Mouse (Mus musculus) kidney, adult 8-10 months (tissue): ENCODE results near the gene Mroh2a.
A peak's percentile ranks its signal among the peaks of the same experiment; 100 is the strongest.

Experiments
- DNase-seq, 2 experiments: peaks; one replicate each; pipeline ENCODE4 v3.0.0; 2022

The Mroh2a gene

DNA sequence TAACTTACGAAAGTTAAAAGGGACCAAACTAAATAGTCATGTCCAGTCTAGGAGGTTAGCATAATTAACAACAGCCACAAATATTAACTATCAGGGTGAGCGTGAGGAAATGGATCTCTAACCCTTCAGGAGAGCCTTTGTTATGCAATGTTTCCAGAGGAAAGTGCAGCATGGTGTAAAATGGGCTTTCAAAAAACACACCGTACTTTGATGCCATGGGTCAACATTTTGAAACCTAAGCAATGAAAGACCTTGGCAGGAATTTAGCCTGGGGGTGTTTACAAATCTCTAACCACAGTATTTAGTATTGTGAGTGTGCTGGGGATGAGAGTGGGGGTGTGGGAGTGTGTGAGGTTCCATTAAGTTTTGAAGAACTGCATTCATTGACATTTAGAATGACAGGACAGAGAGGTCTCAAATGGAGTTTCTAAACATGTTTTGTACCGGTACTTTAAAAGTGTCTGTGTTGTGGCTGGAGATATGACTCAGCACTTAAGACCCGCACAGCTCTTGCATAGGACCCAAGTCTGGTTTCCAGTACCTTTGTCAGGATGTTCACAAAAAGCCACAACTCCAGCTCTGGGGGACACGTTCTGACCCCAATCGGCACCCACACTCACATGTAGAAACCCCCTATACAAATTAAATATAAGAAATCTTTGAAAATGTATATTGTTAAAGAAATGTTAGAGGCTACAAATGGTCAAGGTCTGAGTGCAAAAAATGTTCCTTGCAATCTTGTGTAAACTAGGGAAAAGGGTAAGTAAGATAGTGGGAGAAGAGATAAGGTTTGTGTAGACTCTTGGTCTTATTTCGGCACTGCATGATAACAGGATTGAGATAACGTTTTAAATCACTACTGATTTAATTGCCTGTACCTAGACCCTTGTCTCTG, 52.6 kb downstream of the Mroh2a start:
- peak; percentile 65 to 86 for DNase-seq

DNA sequence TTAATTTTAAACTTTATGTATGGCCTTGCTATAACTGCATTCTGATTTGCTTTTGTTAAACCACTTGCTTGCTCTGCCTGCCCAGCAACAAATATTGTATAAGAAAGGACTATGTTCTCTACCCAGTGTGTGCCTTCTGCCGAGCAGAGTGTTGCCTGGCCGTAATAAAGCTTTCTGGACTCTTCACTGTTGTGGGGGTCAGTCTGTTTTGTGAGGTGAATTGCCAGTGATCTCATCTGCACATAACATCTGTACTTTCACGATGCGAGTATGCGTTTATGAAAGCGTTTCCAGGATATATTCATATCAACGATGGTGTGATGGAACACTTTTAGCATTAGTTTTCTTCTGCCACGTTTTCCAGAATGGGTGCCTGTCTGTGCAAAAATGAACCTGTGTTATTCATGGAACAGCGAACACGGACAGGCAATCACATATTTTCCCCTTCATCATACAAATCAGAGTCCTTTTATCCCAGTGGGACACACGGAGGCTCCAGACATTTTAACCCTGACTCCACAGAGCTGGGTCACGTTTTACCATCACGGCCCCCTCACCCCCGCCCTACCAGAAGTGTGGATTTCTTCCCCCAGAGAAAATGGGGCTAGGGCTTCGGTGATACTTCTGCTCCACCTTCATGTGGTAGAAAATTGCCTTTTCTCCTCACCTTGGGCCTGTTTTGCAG, 53.4 kb downstream of the Mroh2a start:
- DNase-seq: peak in 1 of 2 experiments; percentile 14

- no peak for DNase-seq
These were observed 55.5 kb downstream of the Mroh2a start for GRCm38 (mm10) chr1:88282301-88282700.

DNA sequence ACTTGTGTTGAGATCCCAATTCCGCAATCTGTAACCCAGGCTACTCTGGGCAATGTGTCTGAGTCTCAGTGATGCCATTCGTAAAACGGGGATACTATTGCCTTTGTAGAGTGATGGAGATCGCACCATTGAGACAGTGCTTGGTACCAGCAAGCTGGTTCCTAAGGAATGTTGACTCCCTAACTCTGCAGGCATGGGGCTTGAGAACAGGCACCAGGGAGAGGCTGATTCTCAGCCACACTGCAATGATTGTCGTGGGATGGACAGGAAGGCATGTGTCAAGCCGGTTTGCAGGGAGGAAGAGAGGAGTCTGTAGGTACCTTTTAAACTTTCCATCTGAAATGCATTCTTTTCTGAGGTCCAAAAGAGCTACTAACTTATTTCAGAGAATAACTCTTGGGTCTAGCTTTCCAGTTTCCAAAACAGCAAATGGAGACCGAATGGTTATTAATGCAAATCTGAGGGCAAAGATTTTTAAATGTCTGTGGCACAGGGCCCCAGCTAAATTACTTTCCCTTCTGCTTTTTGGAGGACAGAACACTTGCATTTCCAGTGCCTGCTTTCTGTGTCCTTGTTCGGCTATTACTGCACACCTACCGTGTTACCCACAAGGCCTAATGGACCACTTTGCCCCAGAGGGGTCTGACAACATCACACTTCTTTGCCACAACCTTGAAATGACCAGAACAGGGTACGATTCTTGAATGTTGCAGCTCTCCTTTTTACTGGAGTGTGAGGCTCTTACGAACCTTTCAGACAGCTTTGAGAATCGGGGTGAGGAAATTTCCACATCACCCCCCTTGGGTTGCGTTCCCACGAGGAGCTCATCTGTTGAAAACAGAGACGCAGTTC, 56.8 kb downstream of the Mroh2a start:
- DNase-seq: no peak

- no peak for DNase-seq
These were observed 57.6 kb downstream of the Mroh2a start for GRCm38 (mm10) chr1:88284228-88284945.

GRCm38 (mm10) chr1:88284946-88285320, 58.1 kb downstream of the Mroh2a start:
- DNase-seq: no peak

GRCm38 (mm10) chr1:88285652-88286051, 58.9 kb downstream of the Mroh2a start:
- DNase-seq: no peak

DNA sequence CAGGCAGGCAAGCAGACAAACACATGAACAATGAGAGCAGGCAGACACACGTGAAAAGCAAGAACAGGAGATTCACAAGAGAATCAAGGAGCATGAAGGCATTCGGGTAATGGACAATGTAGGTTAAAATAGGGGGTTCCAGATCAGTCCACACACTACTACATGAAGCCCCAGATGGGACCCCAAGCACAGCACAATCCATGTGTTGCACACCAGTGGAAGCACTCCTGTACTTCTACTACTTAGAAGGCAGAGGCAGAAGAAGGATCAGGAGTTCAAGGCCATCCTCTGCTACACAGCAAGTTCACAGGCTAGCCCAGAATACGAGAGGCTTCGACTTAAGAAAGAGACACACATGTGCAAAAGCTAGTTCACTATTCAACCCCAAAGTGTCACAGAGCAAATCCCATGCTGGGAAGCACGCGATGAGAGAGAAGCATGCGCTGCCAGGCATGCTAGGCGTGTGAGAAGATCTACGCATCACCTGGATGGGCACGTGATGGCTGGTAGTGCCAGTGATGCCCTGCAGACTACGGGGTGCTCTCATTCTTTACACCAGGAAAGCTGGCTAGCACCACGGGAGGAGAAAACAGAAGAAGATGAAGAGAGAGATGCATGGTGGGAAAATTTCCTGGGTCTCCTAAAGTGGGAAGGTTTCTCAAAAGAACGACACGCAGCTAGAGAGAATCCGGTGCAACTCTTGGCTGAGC, 59.5 kb downstream of the Mroh2a start:
- no peak for DNase-seq

GRCm38 (mm10) chr1:88286887-88287696, 60.3 kb downstream of the Mroh2a start:
- no peak for DNase-seq

DNA sequence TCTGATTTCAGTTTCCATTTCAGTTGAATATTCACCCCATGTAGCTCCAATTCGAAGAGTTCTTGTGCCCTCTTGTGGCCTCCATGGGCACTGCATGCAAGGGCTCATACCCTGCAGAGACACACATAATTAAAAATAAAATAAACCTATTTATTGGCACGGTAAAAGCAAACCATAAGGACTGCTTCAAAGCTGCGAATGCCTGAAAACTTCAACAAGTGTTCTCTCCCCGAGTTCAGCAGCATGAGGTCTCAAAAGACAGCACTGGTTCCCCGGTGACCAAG, 60.9 kb downstream of the Mroh2a start:
- peak in 1 of 2 experiments; percentile 83 for DNase-seq

DNA sequence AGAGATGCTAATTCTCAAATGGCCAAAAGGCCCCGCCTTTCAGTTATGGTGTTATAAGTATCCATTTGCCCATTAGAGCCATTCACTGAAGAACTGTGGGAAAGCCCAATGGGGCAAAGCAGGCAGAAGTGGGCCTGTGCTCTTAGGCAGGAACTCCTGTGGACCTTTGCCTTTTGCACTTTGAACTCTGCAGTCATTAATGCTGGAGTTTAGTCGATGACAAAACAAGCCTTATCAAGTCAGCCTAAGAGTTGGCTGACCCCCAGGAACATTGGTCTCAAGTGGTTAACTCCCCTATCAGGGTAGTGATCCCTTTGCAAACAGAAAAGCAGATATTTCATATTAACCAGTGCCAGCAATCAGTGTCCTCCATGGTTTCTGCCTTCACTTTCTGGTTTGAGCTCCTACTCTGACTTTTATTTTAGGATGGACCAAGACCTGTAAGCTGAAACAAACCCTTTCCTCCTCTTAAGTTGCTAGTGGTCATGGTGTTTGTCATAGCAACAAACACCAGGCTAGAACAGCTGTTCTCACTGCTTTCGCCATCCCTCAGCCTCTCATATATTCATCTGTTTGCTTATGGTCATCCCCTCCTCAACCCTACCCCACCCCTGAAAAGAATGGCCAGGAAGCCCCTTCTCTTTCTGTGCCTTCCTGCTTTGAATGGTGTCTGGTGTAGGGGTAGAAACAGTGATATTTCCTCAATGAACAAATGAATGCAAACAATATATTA, 61.4 kb downstream of the Mroh2a start:
- DNase-seq: peak in 1 of 2 experiments; percentile 55

DNA sequence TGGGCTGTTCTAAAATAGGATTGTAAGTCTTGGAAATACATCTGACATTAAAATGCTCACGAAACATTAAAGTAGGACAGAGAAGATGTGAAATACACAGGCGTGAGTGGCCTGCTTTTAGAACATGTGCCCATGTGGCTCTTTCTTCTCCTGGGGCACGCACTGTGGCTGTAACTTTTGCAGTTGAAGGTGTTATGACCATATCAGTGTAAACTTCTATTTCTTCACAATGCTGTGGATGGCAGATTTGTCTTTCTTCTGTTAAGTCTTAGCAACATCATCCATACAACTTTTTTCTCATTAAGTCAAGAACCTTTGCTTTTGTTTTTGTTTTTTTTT, 62.0 kb downstream of the Mroh2a start:
- no peak for DNase-seq

DNA sequence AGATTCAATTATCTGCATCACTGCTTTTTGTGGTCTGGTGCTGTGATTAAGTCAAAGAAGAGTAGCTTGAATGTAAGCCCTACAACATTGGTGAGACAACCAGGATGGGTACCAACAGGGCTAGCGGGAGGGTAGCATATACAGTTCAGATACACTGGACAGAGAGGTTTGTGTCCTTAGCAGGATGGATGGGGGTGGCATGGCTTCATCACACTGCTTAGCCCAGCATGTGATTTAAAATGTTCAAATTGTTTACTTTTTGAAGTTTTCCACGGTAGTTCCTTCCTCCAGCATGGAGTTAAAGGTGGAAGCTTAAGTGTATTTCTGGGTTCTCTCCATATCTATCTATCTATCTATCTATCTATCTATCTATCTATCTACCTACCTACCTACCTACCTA, 62.4 kb downstream of the Mroh2a start:
- DNase-seq: no peak

GRCm38 (mm10) chr1:88289917-88290316, 63.1 kb downstream of the Mroh2a start:
- peak in 1 of 2 experiments; percentile 83 for DNase-seq

DNA sequence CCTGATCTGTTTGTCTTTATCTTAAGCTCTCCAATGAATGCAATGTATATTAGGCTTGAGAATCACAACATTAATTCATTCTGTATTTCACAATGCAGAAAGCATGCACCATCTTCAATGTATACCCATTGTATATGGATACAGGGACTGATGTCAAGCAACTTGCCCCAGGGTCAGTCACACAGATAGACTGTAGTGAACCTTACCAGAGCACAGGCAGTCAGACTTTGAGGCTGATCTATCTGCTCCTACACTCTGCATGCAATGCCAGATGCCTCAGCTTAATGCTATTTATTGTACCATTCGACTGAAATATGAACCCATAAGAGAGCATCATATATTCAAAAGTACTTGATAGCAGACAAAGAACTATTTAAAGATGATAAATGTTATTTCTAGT, 63.7 kb downstream of the Mroh2a start:
- DNase-seq: no peak

- no peak for DNase-seq
These were observed 64.7 kb downstream of the Mroh2a start for GRCm38 (mm10) chr1:88291409-88292005.

GRCm38 (mm10) chr1:88292057-88292456, 65.3 kb downstream of the Mroh2a start:
- no peak for DNase-seq

DNA sequence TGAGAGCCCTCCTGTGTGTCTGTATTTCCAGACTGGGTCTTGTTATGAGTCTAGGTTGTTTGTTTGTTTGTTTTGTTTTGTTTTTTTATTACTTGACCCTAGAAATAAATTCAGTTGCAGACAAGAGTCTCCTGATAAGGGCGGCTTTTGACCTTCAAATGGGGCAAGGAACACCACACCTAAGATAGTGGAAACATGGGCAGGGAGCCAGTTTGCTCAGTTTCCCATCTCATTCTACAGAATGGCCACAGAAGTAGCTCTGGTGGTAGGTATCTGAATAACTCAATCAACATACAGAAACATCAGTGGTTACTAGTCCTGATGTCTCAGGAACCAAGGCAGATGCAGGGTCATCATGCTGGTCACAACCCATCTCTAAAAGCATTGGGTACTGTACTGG, 67.9 kb downstream of the Mroh2a start:
- DNase-seq: no peak

DNA sequence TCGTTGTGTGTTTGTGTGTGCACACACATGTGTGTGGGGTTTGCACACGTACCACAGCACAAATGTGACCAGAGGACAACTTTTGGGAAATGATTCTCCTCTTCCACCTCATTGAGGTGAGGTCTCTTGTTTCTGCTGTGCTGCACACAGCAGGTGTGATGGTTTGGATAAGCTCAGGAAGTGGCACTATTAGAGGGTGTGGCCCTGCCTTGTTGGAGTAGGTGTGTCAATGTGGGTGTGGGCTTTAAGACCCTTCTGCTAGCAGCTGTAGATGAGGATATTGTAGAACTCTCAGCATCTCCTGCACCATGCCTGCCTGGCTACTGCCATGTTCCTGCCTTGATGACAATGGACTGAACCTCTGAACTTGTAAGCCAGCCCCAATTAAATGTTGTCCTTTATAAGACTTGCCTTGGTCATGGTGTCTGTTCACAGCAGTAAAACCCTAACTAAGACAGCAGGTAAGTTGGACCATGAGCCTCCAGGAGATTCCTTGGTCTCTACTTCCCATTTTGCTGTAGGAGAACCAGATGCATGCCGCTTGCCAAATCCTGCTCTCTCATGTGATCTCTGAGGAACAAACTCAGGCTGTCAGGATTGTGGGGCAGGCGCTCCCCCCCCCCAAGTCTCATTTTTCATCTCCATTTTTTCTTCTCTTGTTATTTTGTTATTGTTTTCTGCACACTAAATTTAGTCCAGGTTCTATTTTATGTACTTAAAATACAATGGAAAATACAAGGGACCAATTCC, 69.6 kb downstream of the Mroh2a start:
- DNase-seq: no peak
